Comparison of ENCODE assay signal across 8 mouse cellular contexts in the genomic region with DNA sequence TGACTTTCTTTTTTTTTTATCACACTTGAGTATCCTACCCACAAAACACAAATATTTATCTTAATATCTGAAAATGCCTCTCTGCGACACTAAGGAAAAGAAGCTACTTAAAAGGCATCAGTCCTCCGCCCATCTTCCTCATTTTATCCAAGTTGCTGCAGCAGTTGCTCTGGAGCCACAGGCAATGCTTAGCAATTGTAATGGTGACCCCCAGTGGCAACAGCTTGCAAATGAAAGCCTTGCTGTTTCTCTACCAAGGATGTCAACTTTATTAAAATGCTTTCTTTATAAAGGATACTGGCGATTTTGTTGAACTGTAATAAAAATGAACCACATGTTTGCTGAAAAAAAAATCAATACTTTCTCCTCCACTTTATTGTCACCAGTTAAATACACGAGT. TPM values are rescaled to one million over a fixed set of nuclear protein-coding genes. Genes with fewer than 3 reads are reported as not detected.
DNase-seq lines count a peak whose midpoint lies in the region; ATAC-seq and TF ChIP-seq lines count a peak whose summit lies in the region.

No protein-coding gene starts in this region.

- no peak; a peak in 1 of 6 replicates for TF ChIP-seq CTCF in MEL (IDR thresholded peaks at IDR 0.05 in 2 of 3, conservative IDR thresholded peaks at IDR 0.05 in 1 of 3; ENCODE audit: control insufficient read depth in 1 of 3, insufficient read depth in 1 of 3, low read depth in 2 of 3, low read length in 3 of 3, poor library complexity in 1 of 3, severe bottlenecking in 1 of 3)

- no peak overlapping the region for H3K9ac ChIP-seq in MEL (ENCODE audit: control insufficient read depth, low read depth, low read length, poor library complexity, severe bottlenecking)
- H3K9ac ChIP-seq in forebrain, embryonic 13.5 days = no peak overlapping the region

- H3K36me3 ChIP-seq in MEL (ENCODE audit: control insufficient read depth in 1 of 2, insufficient read depth in 2 of 2, low read length in 2 of 2) = no peaks in the 10 kb centered on the region
- no peaks in the 10 kb centered on the region for H3K36me3 ChIP-seq in forebrain, embryonic 13.5 days (ENCODE audit: poor library complexity, severe bottlenecking)

- WGBS in forebrain, embryonic 13.5 days = 35% methylated on average over 4 of the region's 4 CpGs

- no peak for TF ChIP-seq EP300 in MEL (IDR thresholded peaks at IDR 0.05; ENCODE audit: low read depth in 1 of 2, low read length in 2 of 2)

- no peak overlapping the region for H3K27ac ChIP-seq in MEL (ENCODE audit: control insufficient read depth, low read depth, low read length)
- no peak overlapping the region for H3K27ac ChIP-seq in forebrain, embryonic 13.5 days

- no peaks in the 10 kb centered on the region for H3K79me2 ChIP-seq in MEL (ENCODE audit: control insufficient read depth, insufficient read depth, low read length, poor library complexity)

- no peak for ATAC-seq in forebrain, embryonic 13.5 days

- H3K4me1 ChIP-seq in MEL (ENCODE audit: control insufficient read depth in 1 of 2, insufficient read depth in 2 of 2, low read length in 2 of 2) = no peaks in the 10 kb centered on the region
- H3K4me1 ChIP-seq in forebrain, embryonic 13.5 days = no peaks in the 10 kb centered on the region

- no peaks in the 10 kb centered on the region for H3K9me3 ChIP-seq in MEL (replicated peaks; ENCODE audit: insufficient read depth, low read length)
- no peaks in the 10 kb centered on the region for H3K9me3 ChIP-seq in forebrain, embryonic 13.5 days (replicated peaks)

- no peak for TF ChIP-seq POLR2A in MEL (IDR thresholded peaks at IDR 0.05; ENCODE audit: control insufficient read depth in 1 of 2, insufficient read depth in 1 of 2, low read depth in 1 of 2, low read length in 2 of 2, poor library complexity in 1 of 2)

- DNase-seq in adrenal gland, postnatal 10 days = peak; percentile 17
- no peak for DNase-seq in adrenal gland, postnatal 4 days (ENCODE audit: low spot score in 2 of 2)
- peak; percentile 0 for DNase-seq in kidney, adult 9 months
- no peak for DNase-seq in kidney, adult 18-20 months
- DNase-seq in MEL (ENCODE audit: low read depth, low spot score) = peak; percentile 2
- peak; percentile 20 to 41 for DNase-seq in layer of hippocampus, postnatal 10 days (ENCODE audit: low spot score in 2 of 2)
- no peak for DNase-seq in ovary, postnatal 36 days (ENCODE audit: low spot score)

- no peak for TF ChIP-seq RAD21 in MEL (IDR thresholded peaks at IDR 0.05; ENCODE audit: low read depth, low read length)

- H3K27me3 ChIP-seq in MEL (ENCODE audit: control insufficient read depth in 1 of 2, insufficient read depth in 2 of 2, low read length in 2 of 2) = no peaks in the 10 kb centered on the region
- no peaks in the 10 kb centered on the region for H3K27me3 ChIP-seq in forebrain, embryonic 13.5 days

- no peak overlapping the region for H3K4me2 ChIP-seq in forebrain, embryonic 13.5 days

- no peak overlapping the region for H3K4me3 ChIP-seq in MEL (ENCODE audit: control insufficient read depth in 1 of 2, insufficient read depth in 1 of 2, low read depth in 2 of 2, low read length in 2 of 2)
- no peak overlapping the region for H3K4me3 ChIP-seq in forebrain, embryonic 13.5 days

TF ChIP-seq in MEL, 35 proteins besides CTCF, POLR2A, EP300 and RAD21:
- TF ChIP-seq MXI1 (IDR thresholded peaks at IDR 0.05; ENCODE audit: low read depth, low read length) (no peak), TCF12 (IDR thresholded peaks at IDR 0.05; ENCODE audit: low read depth, low read length) (no peak), BHLHE40 (IDR thresholded peaks at IDR 0.05; ENCODE audit: borderline replicate concordance, low read depth, low read length) (no peak), ETS1 (IDR thresholded peaks at IDR 0.05; ENCODE audit: low read depth, low read length) (no peak), MAZ (IDR thresholded peaks at IDR 0.05; ENCODE audit: low read depth, low read length) (no peak), TBP (IDR thresholded peaks at IDR 0.05; ENCODE audit: low read depth, low read length) (no peak), ZKSCAN1 (IDR thresholded peaks at IDR 0.05; ENCODE audit: low read depth, low read length) (no peak), USF1 (IDR thresholded peaks at IDR 0.05; ENCODE audit: low read depth, low read length) (no peak), ELF1 (IDR thresholded peaks at IDR 0.05; ENCODE audit: low read depth, low read length) (no peak), RCOR1 (IDR thresholded peaks at IDR 0.05; ENCODE audit: low read depth, low read length) (no peak), MAX (IDR thresholded peaks at IDR 0.05; ENCODE audit: low read length) (no peak)

RNA-seq across cellular contexts. Expression of a gene that starts 2.0 kb away (rescaled TPM):
- under 1 TPM; 0.51 to 0.54 TPM for total RNA-seq in adrenal gland, postnatal 10 days (2021)
- total RNA-seq in adrenal gland, postnatal 4 days (2021) = 1 to 10 TPM; 1.1 to 3.0 TPM
- total RNA-seq in MEL (2012; rRNA removed) = not detected in 2 replicates
- polyA plus RNA-seq in MEL (2012; ENCODE audit: insufficient read depth in 1 of 2, insufficient read length in 2 of 2, low read depth in 1 of 2, low replicate concordance in 2 of 2, missing spikeins in 1 of 2) = not detected
- not detected for total RNA-seq in layer of hippocampus, postnatal 10 days (2021)
- polyA plus RNA-seq in forebrain, embryonic 13.5 days (2015; fragmentation: Nextera tagmentation; extraction: Ambion mirVana) = not detected in 2 replicates

Comparison
In these comparisons a context has a peak if more than half of its experiments do, and no peak if none do; other contexts are left out.
1. DNase-seq: peak in adrenal gland, postnatal 10 days (single experiment), kidney, adult 9 months (single experiment), MEL (single experiment) and layer of hippocampus, postnatal 10 days (2 of 2); none in adrenal gland, postnatal 4 days (0 of 2), kidney, adult 18-20 months (single experiment) and ovary, postnatal 36 days (single experiment).